Mouse (Mus musculus) liver, postnatal 0 days (tissue): Measurements from ENCODE around the gene Smg6. TPM values are rescaled to one million over a fixed set of nuclear protein-coding genes. Genes with fewer than 3 reads are reported as not detected.

ENCODE experiments used
- ATAC-seq: fragments of 200-750 bp; cut with Nextera tagmentation; 2 replicates; pipeline ENCODE4 v1.8.0; 2017; ENCODE audit warnings: mild to moderate bottlenecking, moderate library complexity
- DNase-seq: peaks from one replicate; pipeline ENCODE4 v3.0.0-alpha.2; 2016
- H3K27ac ChIP-seq: fragments of 300-500 bp; sonication (generic); 2 replicates; pipeline ENCODE4 v1.5.1; 2014; ENCODE audit warnings: antibody characterized with exemption, moderate library complexity, mild to moderate bottlenecking, low read depth
- H3K27me3 ChIP-seq: fragments of 300-500 bp; sonication (generic); 2 replicates; pipeline ENCODE4 v1.6.1; 2014; ENCODE audit warnings: low read length, control low read depth, mixed read lengths; ENCODE audit not compliant: insufficient read depth
- H3K36me3 ChIP-seq: fragments of 300-500 bp; sonication (generic); replicated peaks from 2 replicates; pipeline ENCODE4 v1.6.1; 2014; ENCODE audit warnings: mild to moderate bottlenecking, control low read depth, low read length, moderate library complexity, mixed read lengths; ENCODE audit not compliant: insufficient read depth
- H3K4me1 ChIP-seq: fragments of 300-500 bp; sonication (generic); 2 replicates; pipeline ENCODE4 v1.6.1; 2014; ENCODE audit warnings: antibody characterized with exemption, mild to moderate bottlenecking, control low read depth; ENCODE audit not compliant: insufficient read depth
- H3K4me2 ChIP-seq: fragments of 300-500 bp; sonication (generic); 2 replicates; pipeline ENCODE4 v1.6.1; 2014; ENCODE audit warnings: low read depth, mild to moderate bottlenecking, low read length, moderate library complexity, mixed read lengths
- H3K4me3 ChIP-seq: fragments of 300-500 bp; sonication (generic); 2 replicates; pipeline ENCODE4 v1.5.1; 2014; ENCODE audit warnings: low read depth, low read length
- H3K9ac ChIP-seq: fragments of 300-500 bp; sonication (generic); replicated peaks from 2 replicates; pipeline ENCODE4 v1.6.1; 2014; ENCODE audit warnings: mild to moderate bottlenecking, moderate library complexity
- H3K9me3 ChIP-seq: fragments of 300-500 bp; sonication (generic); 2 replicates; pipeline ENCODE4 v1.6.1; 2016; ENCODE audit warnings: mild to moderate bottlenecking, control low read depth, low read length, mixed read lengths
- CTCF ChIP-seq: sonication (generic); IDR thresholded peaks from 2 replicates; pipeline ENCODE4 v1.5.1; 2016; ENCODE audit warnings: antibody characterized with exemption, low read depth
- EP300 ChIP-seq: IDR thresholded peaks from 2 replicates; pipeline ENCODE4 v1.6.1; 2016; ENCODE audit warnings: antibody characterized with exemption, low read depth, mild to moderate bottlenecking
- WGBS: fragments of 180-500 bp; shearing (Covaris S2); extraction: QIAGEN DNeasy Blood & Tissue Kit; methylation state at CpG from one replicate; pipeline ENCODE4 v1.1.7; 2014; ENCODE audit not compliant: insufficient replicate concordance; 5-methylcytosine and 5-hydroxymethylcytosine counted together
- polyA plus RNA-seq: library from polyadenylated mRNA; unstranded; fragments of >200 nt; fragmentation: Nextera tagmentation; extraction: Ambion mirVana; gene quantifications from 2 replicates; pipeline ENCODE4 v1.2.1, GENCODE M21; 2015

The Smg6 gene
- polyA plus RNA-seq, 1 experiment from 2014 or later: 4.7 TPM

- no peaks in the 10 kb centered on the region for H3K27me3 ChIP-seq
- TF ChIP-seq EP300 (no peak), CTCF (no peak)
- H3K27ac ChIP-seq: no peak overlapping the region
- H3K9ac ChIP-seq: no peak overlapping the region
- H3K4me1 ChIP-seq: no peaks in the 10 kb centered on the region
- no peaks in the 10 kb centered on the region for H3K9me3 ChIP-seq
- H3K4me3 ChIP-seq: no peak overlapping the region
- no peak for DNase-seq
- H3K4me2 ChIP-seq: no peak overlapping the region
- H3K36me3 ChIP-seq: no peaks in the 10 kb centered on the region
- ATAC-seq: no peak
- 64% methylated on average over 2 of the region's 2 CpGs for WGBS
These were observed 102.0 kb downstream of the Smg6 start for GRCm38 (mm10) chr11:75027616-75028015.

GRCm38 (mm10) chr11:75031251-75031650 lies 105.6 kb downstream of the Smg6 start:
- no peaks in the 10 kb centered on the region for H3K4me1 ChIP-seq
- 0 out of 2 replicates have a peak, but pooled peaks cover 3% of the 10 kb centered on the region for H3K36me3 ChIP-seq
- no peak overlapping the region for H3K9ac ChIP-seq
- H3K27ac ChIP-seq: no peak overlapping the region
- ATAC-seq: no peak
- no peaks in the 10 kb centered on the region for H3K9me3 ChIP-seq
- 47% methylated on average over 2 of the region's 2 CpGs for WGBS
- TF ChIP-seq EP300 (no peak), CTCF (no peak)
- H3K4me2 ChIP-seq: no peak overlapping the region
- no peaks in the 10 kb centered on the region for H3K27me3 ChIP-seq
- H3K4me3 ChIP-seq: no peak overlapping the region
- DNase-seq: no peak

GRCm38 (mm10) chr11:75032946-75033345 lies 107.3 kb downstream of the Smg6 start:
- Histone ChIP-seq H3K9ac (no peak overlapping the region), H3K27me3 (no peaks in the 10 kb centered on the region), H3K4me2 (no peak overlapping the region), H3K27ac (no peak overlapping the region), H3K4me3 (no peak overlapping the region), H3K4me1 (no peaks in the 10 kb centered on the region), H3K9me3 (no peaks in the 10 kb centered on the region), H3K36me3 (0 out of 2 replicates have a peak, but pooled peaks cover 3% of the 10 kb centered on the region)
- TF ChIP-seq EP300 (no peak), CTCF (no peak)
- ATAC-seq (no peak), DNase-seq (no peak)
- 56% methylated on average over 2 of the region's 2 CpGs for WGBS

- DNase-seq: no peak
- TF ChIP-seq CTCF (no peak), EP300 (no peak)
- H3K9ac ChIP-seq: no peak overlapping the region
- no peak for ATAC-seq
- no peak overlapping the region for H3K4me2 ChIP-seq
- H3K27me3 ChIP-seq: no peaks in the 10 kb centered on the region
- 0 out of 2 replicates have a peak, but pooled peaks cover 3% of the 10 kb centered on the region for H3K36me3 ChIP-seq
- WGBS: 76% methylated on average over 5 of the region's 5 CpGs
- H3K4me1 ChIP-seq: no peaks in the 10 kb centered on the region
- H3K27ac ChIP-seq: no peak overlapping the region
- H3K9me3 ChIP-seq: no peaks in the 10 kb centered on the region
- H3K4me3 ChIP-seq: no peak overlapping the region
These were observed 108.0 kb downstream of the Smg6 start for GRCm38 (mm10) chr11:75033581-75034067.

- Histone ChIP-seq H3K9ac (no peak overlapping the region), H3K27me3 (no peaks in the 10 kb centered on the region), H3K9me3 (no peaks in the 10 kb centered on the region), H3K4me1 (no peaks in the 10 kb centered on the region), H3K36me3 (0 out of 2 replicates have a peak, but pooled peaks cover 3% of the 10 kb centered on the region), H3K4me3 (no peak overlapping the region), H3K27ac (no peak overlapping the region), H3K4me2 (no peak overlapping the region)
- ATAC-seq (no peak), DNase-seq (no peak)
- no peak for TF ChIP-seq EP300
- TF ChIP-seq CTCF: no peak
- WGBS: 79% methylated on average over 3 of the region's 3 CpGs
These were observed 108.5 kb downstream of the Smg6 start for GRCm38 (mm10) chr11:75034104-75034503.

- Histone ChIP-seq H3K27ac (no peak overlapping the region), H3K4me1 (peaks cover 23% of the 10 kb centered on the region), H3K4me2 (no peak overlapping the region), H3K9me3 (no peaks in the 10 kb centered on the region), H3K9ac (no peak overlapping the region), H3K36me3 (peaks cover 16% of the 10 kb centered on the region), H3K4me3 (no peak overlapping the region), H3K27me3 (no peaks in the 10 kb centered on the region)
- ATAC-seq (no peak), DNase-seq (no peak)
- 81% methylated on average over 3 of the region's 3 CpGs for WGBS
- TF ChIP-seq EP300 (no peak), CTCF (no peak)
These were observed 118.7 kb downstream of the Smg6 start for GRCm38 (mm10) chr11:75044333-75044732.

GRCm38 (mm10) chr11:75045822-75046221 lies 120.2 kb downstream of the Smg6 start:
- Histone ChIP-seq H3K27me3 (no peaks in the 10 kb centered on the region), H3K4me2 (no peak overlapping the region), H3K4me3 (no peak overlapping the region), H3K9ac (no peak overlapping the region), H3K4me1 (peaks cover 36% of the 10 kb centered on the region), H3K36me3 (peaks cover 16% of the 10 kb centered on the region), H3K9me3 (no peaks in the 10 kb centered on the region), H3K27ac (no peak overlapping the region)
- WGBS: 89% methylated on average over 4 of the region's 4 CpGs
- TF ChIP-seq EP300: no peak
- TF ChIP-seq CTCF: no peak
- no peak for DNase-seq
- ATAC-seq: no peak
